Mouse (Mus musculus) hindbrain, embryonic 10.5 days (tissue): ENCODE results near the gene Trp53tg5. TPM values are rescaled to one million over a fixed set of nuclear protein-coding genes. Genes with fewer than 3 reads are reported as not detected.

ENCODE experiments used
- DNase-seq: peaks from one replicate; pipeline ENCODE4 v3.0.0-alpha.2; 2017; ENCODE audit warnings: low spot score
- H3K27ac ChIP-seq: fragments of 300-500 bp; sonication (generic); 2 replicates; pipeline ENCODE4 v1.5.1; 2016; ENCODE audit warnings: mild to moderate bottlenecking, moderate library complexity
- H3K27me3 ChIP-seq: fragments of 300-500 bp; sonication (generic); 2 replicates; pipeline ENCODE4 v1.6.1; 2016; ENCODE audit warnings: mild to moderate bottlenecking; ENCODE audit not compliant: poor library complexity, insufficient read depth, severe bottlenecking
- H3K36me3 ChIP-seq: fragments of 300-500 bp; sonication (generic); 2 replicates; pipeline ENCODE4 v1.6.1; 2016; ENCODE audit warnings: mild to moderate bottlenecking, moderate library complexity
- H3K4me1 ChIP-seq: fragments of 300-500 bp; sonication (generic); replicated peaks from 2 replicates; pipeline ENCODE4 v1.6.1; 2016; ENCODE audit warnings: mild to moderate bottlenecking
- H3K4me3 ChIP-seq: fragments of 300-500 bp; sonication (generic); 2 replicates; pipeline ENCODE4 v1.5.1; 2016; ENCODE audit warnings: mild to moderate bottlenecking, moderate library complexity
- H3K9me3 ChIP-seq: fragments of 300-500 bp; sonication (generic); 2 replicates; pipeline ENCODE4 v1.6.1; 2016; ENCODE audit warnings: mild to moderate bottlenecking, moderate library complexity
- WGBS: fragments of 180-500 bp; shearing (Covaris S2); methylation state at CpG from one replicate; pipeline ENCODE4 v1.1.7; 2016; 5-methylcytosine and 5-hydroxymethylcytosine counted together
- polyA plus RNA-seq: library from polyadenylated mRNA; unstranded; fragments of >200 nt; fragmentation: Nextera tagmentation; extraction: Ambion mirVana; gene quantifications from 2 replicates; pipeline ENCODE4 v1.2.1, GENCODE M21; 2016

The Trp53tg5 gene
- polyA plus RNA-seq, 1 experiment from 2014 or later = not detected

GRCm38 (mm10) chr2:164486258-164487114 lies 13.0 kb upstream of the Trp53tg5 start:
- peak overlapping the region; percentile 87 for H3K4me3 ChIP-seq
- peaks cover 25% of the 10 kb centered on the region for H3K4me1 ChIP-seq
- H3K27me3 ChIP-seq = peaks cover 57% of the 10 kb centered on the region
- DNase-seq = peak; percentile 41
- H3K36me3 ChIP-seq = peaks cover 7% of the 10 kb centered on the region
- under 1% methylated on average over 88 of the region's 90 CpGs for WGBS
- H3K27ac ChIP-seq = peak overlapping the region; percentile 84
- no peaks in the 10 kb centered on the region for H3K9me3 ChIP-seq

GRCm38 (mm10) chr2:164485681-164486257 lies 12.2 kb upstream of the Trp53tg5 start, which contains the start of gene Dbndd2:
Gene Dbndd2, plus strand, starts transcription at chr2:164486106.
- DNase-seq = peak; percentile 32
- peaks cover 57% of the 10 kb centered on the region for H3K27me3 ChIP-seq

DNA sequence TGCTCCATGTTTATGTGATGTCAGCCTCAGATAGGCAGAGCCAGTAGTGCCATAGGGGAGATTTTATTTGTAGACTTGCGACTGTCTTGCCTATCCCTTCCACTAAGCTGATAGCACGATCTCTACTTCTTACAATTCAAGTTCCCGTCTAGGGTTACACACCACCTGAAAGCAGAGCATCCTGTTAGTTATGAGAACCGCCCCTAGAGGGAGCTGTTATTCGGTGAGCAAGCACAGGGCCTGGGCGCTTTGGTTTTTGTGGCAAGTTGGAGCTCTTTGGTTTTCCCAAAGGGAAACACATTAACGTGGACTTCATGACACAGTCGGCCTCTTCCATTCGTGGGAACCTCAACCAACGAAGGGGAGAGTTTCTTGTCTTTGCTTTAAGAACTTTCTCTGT lies 3.3 kb downstream of the Trp53tg5 start:
- Histone ChIP-seq H3K4me3 (no peak overlapping the region), H3K36me3 (peaks cover 42% of the 10 kb centered on the region), H3K27ac (no peak overlapping the region), H3K9me3 (no peaks in the 10 kb centered on the region), H3K4me1 (no peaks in the 10 kb centered on the region), H3K27me3 (no peaks in the 10 kb centered on the region)
- peak; percentile 52 for DNase-seq
- 30% methylated on average over 10 of the region's 10 CpGs for whole genome bisulfite sequencing

More at GRCm38 (mm10) chr2:164485681-164486257, 12.2 kb upstream of the Trp53tg5 start, which contains the start of gene Dbndd2:
- H3K9me3 ChIP-seq = no peaks in the 10 kb centered on the region
- H3K36me3 ChIP-seq = peaks cover 7% of the 10 kb centered on the region
- peak within 1 kb of the TSS; percentile 84 for H3K27ac ChIP-seq
- 2% methylated on average over 26 of the region's 26 CpGs for WGBS
- peak within 1 kb of the TSS; percentile 87 for H3K4me3 ChIP-seq
- H3K4me1 ChIP-seq = peaks cover 25% of the 10 kb centered on the region

DNA sequence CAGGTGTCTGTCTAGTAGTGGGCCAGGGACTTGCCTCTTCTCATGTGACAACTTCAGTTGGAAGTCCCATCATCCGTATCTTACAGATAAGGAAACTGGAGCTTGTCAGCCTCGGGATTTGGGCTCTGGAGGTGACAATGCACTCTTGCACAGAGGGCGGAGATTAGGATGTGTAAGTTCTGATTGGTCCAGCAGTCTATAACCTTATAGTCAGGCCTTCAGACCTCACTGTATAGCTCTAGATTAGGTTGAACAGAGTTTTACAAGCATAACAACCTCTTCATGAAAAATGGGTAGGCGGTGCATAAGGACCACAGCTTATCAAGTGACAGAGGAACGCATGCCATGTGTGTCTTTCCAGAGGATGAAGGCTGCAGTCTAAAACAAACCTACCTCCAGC lies 6.7 kb downstream of the Trp53tg5 start:
- 86% methylated on average over 5 of the region's 5 CpGs for WGBS
- Histone ChIP-seq H3K4me3 (no peak overlapping the region), H3K9me3 (no peaks in the 10 kb centered on the region), H3K27ac (no peak overlapping the region), H3K27me3 (no peaks in the 10 kb centered on the region), H3K4me1 (peaks cover 14% of the 10 kb centered on the region), H3K36me3 (peaks cover 51% of the 10 kb centered on the region)
- no peak for DNase-seq

DNA sequence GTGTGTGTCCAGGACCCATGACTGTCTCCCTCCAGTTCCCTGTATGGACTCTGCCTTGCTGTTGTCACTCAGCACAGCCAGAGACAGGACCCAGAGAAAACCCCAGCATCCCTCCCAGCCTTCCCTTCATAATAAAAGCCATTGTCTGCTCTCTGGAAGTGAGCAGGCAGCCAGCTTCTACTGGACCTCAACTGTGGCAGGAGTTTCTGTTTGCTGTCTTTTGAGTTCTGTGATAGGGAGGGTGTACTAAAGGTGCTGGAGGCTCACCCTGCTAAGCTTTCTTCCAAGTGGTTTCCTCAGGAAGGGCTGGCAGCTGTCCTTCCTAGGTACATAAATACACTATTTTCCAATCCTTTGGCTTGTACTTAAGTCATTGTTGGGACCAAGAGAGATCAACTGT lies 8.4 kb downstream of the Trp53tg5 start:
- Histone ChIP-seq H3K4me3 (no peak overlapping the region), H3K27me3 (no peaks in the 10 kb centered on the region), H3K36me3 (peaks cover 47% of the 10 kb centered on the region), H3K27ac (no peak overlapping the region), H3K9me3 (no peaks in the 10 kb centered on the region), H3K4me1 (peaks cover 22% of the 10 kb centered on the region)
- no peak for DNase-seq

DNA sequence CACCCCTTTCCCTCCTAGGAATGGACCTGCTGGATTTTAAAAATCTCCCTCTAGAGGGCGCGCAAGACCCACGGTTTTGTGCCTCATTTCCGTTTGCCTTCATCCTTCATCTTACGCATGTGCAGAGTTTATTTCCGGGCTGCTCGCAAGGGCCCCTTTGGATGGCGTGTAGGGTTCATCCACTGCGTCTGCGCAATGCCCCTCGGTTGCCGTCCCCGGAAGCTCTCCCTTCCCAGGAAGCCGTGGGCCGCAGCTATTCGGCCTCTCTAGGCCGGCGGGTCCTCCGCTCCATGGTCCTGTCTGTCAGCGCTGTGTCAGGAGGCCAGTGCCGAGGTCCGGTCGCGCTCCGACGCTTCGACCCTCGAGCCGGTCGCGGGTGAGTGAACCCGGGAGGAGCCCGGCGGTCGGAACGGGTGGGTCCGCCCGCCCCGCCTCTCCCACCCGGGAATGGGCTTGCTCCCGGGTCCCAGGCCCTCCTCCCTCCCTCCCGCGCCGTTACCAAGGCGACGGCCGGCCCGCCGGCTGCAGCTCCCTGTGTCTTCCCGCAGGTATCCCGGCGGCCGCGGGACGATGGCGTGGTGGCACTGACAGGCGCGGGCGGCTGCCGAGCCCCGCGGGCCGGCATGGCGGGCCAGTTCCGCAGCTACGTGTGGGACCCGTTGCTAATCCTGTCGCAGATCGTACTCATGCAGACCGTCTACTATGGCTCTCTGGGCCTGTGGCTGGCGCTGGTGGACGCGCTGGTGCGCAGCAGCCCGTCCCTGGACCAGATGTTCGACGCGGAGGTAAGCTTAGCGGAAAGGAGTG lies 12.6 kb downstream of the Trp53tg5 start, which contains the start of gene Gm20458:
Gm20458 (plus strand) TSS at position 223 of the 807 bp plus-strand sequence.
- peak within 1 kb of the TSS; percentile 92 for H3K4me3 ChIP-seq

GRCm38 (mm10) chr2:164458535-164458934 lies 15.0 kb downstream of the Trp53tg5 start:
- 89% methylated on average over 8 of the region's 8 CpGs for WGBS
- peaks cover 44% of the 10 kb centered on the region for H3K4me1 ChIP-seq
- peaks cover 5% of the 10 kb centered on the region for H3K36me3 ChIP-seq
- no peaks in the 10 kb centered on the region for H3K9me3 ChIP-seq
- H3K27me3 ChIP-seq = no peaks in the 10 kb centered on the region
- no peak for DNase-seq
- H3K4me3 ChIP-seq = no peak overlapping the region
- no peak overlapping the region for H3K27ac ChIP-seq

More for the DNA sequence above, 12.6 kb downstream of the Trp53tg5 start, which contains the start of gene Gm20458:
- Histone ChIP-seq H3K4me1 (peaks cover 37% of the 10 kb centered on the region), H3K27me3 (no peaks in the 10 kb centered on the region), H3K36me3 (peaks cover 29% of the 10 kb centered on the region), H3K9me3 (no peaks in the 10 kb centered on the region), H3K27ac (peak within 1 kb of the TSS; percentile 93)
- DNase-seq = peak; percentile 97
- under 1% methylated on average over 78 of the region's 79 CpGs for WGBS

DNA sequence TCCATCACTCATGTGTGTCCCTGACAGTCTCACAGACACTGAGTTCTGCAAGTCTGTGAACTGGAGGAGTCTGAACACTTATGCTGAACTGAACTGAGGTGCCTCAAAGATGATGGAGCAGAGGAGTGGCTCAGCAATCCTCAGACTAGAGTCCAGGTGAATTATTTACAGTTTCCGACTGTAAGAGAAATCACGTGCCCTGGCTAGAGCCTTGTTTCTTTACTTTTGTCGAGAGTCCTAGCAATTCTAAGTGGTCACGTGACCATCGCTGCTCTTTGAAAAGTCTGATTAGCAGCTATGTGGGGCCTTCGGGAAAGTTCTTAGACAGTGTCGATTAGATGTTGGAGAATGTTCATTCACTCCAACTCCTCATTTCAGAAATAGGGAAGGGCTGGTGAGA lies 15.6 kb downstream of the Trp53tg5 start:
- peak overlapping the region; percentile 85; the same call in 1 of the 2 replicates for H3K27ac ChIP-seq
- no peaks in the 10 kb centered on the region for H3K36me3 ChIP-seq
- H3K4me1 ChIP-seq = peaks cover 41% of the 10 kb centered on the region
- 0 out of 2 replicates have a peak, but pooled peaks cover 4% of the 10 kb centered on the region for H3K27me3 ChIP-seq
- 73% methylated on average over 7 of the region's 7 CpGs for WGBS
- DNase-seq = no peak
- no peaks in the 10 kb centered on the region for H3K9me3 ChIP-seq
- no peak overlapping the region for H3K4me3 ChIP-seq

- H3K27me3 ChIP-seq = 0 out of 2 replicates have a peak, but pooled peaks cover 6% of the 10 kb centered on the region
- H3K36me3 ChIP-seq = no peaks in the 10 kb centered on the region
- H3K4me3 ChIP-seq = peak within 1 kb of the TSS; percentile 29
- H3K4me1 ChIP-seq = peaks cover 37% of the 10 kb centered on the region
- WGBS = 2% methylated on average over 7 of the region's 7 CpGs
- peak within 1 kb of the TSS; percentile 85 for H3K27ac ChIP-seq
- H3K9me3 ChIP-seq = no peaks in the 10 kb centered on the region
- peak; percentile 20 for DNase-seq
Measured at GRCm38 (mm10) chr2:164456864-164457300, 16.6 kb downstream of the Trp53tg5 start, which contains the start of gene Sys1. Gene Sys1, plus strand, starts transcription at chr2:164456964.

- DNase-seq = no peak
- no peaks in the 10 kb centered on the region for H3K36me3 ChIP-seq
- no peaks in the 10 kb centered on the region for H3K9me3 ChIP-seq
- peak overlapping the region; percentile 29; the same call in 1 of the 2 replicates for H3K4me3 ChIP-seq
- 0 out of 2 replicates have a peak, but pooled peaks cover 6% of the 10 kb centered on the region for H3K27me3 ChIP-seq
- H3K4me1 ChIP-seq = peaks cover 35% of the 10 kb centered on the region
- H3K27ac ChIP-seq = peak overlapping the region; percentile 85
- 96% methylated on average over 1 of the region's 1 CpGs for WGBS
Measured at GRCm38 (mm10) chr2:164456413-164456812, 17.1 kb downstream of the Trp53tg5 start.

DNA sequence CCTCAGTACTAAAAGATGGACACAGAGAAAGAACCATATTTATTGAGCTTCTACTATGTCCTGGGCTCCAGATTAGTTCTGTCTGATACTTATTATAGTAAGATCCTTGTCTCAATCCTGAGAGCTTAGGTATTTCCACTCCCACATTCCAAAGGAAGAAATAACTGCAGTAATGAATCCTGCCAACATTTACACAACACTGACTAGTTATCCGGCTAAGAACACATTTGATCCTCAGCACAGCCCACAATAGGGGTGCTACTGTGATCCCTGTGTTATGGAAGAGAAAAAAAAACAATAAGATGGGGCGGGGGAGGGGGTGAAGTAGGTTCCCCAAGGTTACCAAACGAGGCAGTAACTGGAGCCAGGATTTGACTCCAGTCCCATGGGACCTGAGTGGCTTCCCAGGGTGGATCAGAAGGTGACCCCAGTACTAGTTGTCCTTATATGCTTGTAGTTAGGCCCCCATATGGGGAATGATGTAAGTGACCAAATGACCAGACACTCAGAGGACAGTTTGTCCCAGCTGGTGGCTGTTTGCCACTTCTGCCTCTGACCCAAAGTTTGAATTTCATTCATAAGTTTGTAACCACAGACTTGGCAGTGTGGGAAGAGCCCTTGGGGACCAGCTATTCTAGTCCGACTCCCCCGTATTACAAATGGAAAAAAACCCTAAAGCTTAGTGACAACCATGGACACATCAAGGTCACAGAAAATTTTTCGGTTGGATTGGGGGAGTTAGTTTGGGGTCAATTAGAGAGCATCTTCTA lies 17.9 kb downstream of the Trp53tg5 start:
- 0 out of 2 replicates have a peak, but pooled peaks cover 6% of the 10 kb centered on the region for H3K27me3 ChIP-seq
- H3K4me1 ChIP-seq = peaks cover 31% of the 10 kb centered on the region
- H3K9me3 ChIP-seq = no peaks in the 10 kb centered on the region
- no peak overlapping the region for H3K4me3 ChIP-seq
- 77% methylated on average over 6 of the region's 6 CpGs for WGBS
- DNase-seq = no peak
- H3K27ac ChIP-seq = no peak overlapping the region
- no peaks in the 10 kb centered on the region for H3K36me3 ChIP-seq
